Mouse (Mus musculus) embryonic facial prominence, embryonic 14.5 days (tissue): ENCODE data around the gene Guca1b. TPM values are rescaled to one million over a fixed set of nuclear protein-coding genes. Genes with fewer than 3 reads are reported as not detected.

Experiments used
- ATAC-seq: fragments of 200-750 bp; cut with Nextera tagmentation; 2 replicates; pipeline ENCODE4 v1.8.0; 2017; ENCODE audit warnings: low read depth, moderate number of reproducible peaks, moderate TSS enrichment
- DNase-seq: peaks from one replicate; pipeline ENCODE4 v3.0.0-alpha.2; 2015; ENCODE audit warnings: low spot score
- H3K27ac ChIP-seq: fragments of 300-500 bp; sonication (generic); replicated peaks from 2 replicates; pipeline ENCODE4 v1.5.1; 2014; ENCODE audit warnings: low read depth, mild to moderate bottlenecking, low read length, moderate library complexity
- H3K27me3 ChIP-seq: fragments of 300-500 bp; sonication (generic); replicated peaks from 2 replicates; pipeline ENCODE4 v1.6.1; 2014; ENCODE audit warnings: low read length; ENCODE audit not compliant: control insufficient read depth, insufficient read depth
- H3K36me3 ChIP-seq: fragments of 300-500 bp; sonication (generic); 2 replicates; pipeline ENCODE4 v1.6.1; 2014; ENCODE audit warnings: low read length, mixed read lengths; ENCODE audit not compliant: control insufficient read depth, insufficient read depth
- H3K4me1 ChIP-seq: fragments of 300-500 bp; sonication (generic); 2 replicates; pipeline ENCODE4 v1.6.1; 2014; ENCODE audit warnings: antibody characterized with exemption, low read length; ENCODE audit not compliant: control insufficient read depth, insufficient read depth
- H3K4me2 ChIP-seq: fragments of 300-500 bp; sonication (generic); 2 replicates; pipeline ENCODE4 v1.6.1; 2014; ENCODE audit warnings: low read depth, mild to moderate bottlenecking, low read length, moderate library complexity, mixed read lengths
- H3K4me3 ChIP-seq: fragments of 300-500 bp; sonication (generic); 2 replicates; pipeline ENCODE4 v1.5.1; 2014; ENCODE audit warnings: low read depth, mild to moderate bottlenecking, low read length
- H3K9ac ChIP-seq: fragments of 300-500 bp; sonication (generic); 2 replicates; pipeline ENCODE4 v1.6.1; 2014; ENCODE audit warnings: low read depth, mild to moderate bottlenecking, low read length, moderate library complexity, mixed read lengths
- H3K9me3 ChIP-seq: fragments of 300-500 bp; sonication (generic); 2 replicates; pipeline ENCODE4 v1.6.1; 2016; ENCODE audit warnings: low read length; ENCODE audit not compliant: control insufficient read depth
- WGBS: fragments of 180-500 bp; shearing (Covaris S2); extraction: QIAGEN DNeasy Blood & Tissue Kit; methylation state at CpG from one replicate; pipeline ENCODE4 v1.1.7; 2014; 5-methylcytosine and 5-hydroxymethylcytosine counted together
- polyA plus RNA-seq: library from polyadenylated mRNA; unstranded; fragments of >200 nt; fragmentation: Nextera tagmentation; extraction: Ambion mirVana; gene quantifications from 2 replicates; pipeline ENCODE4 v1.2.1, GENCODE M21; 2014

Guca1b gene
- polyA plus RNA-seq, 1 experiment from 2014 or later = 0.50 TPM

DNA sequence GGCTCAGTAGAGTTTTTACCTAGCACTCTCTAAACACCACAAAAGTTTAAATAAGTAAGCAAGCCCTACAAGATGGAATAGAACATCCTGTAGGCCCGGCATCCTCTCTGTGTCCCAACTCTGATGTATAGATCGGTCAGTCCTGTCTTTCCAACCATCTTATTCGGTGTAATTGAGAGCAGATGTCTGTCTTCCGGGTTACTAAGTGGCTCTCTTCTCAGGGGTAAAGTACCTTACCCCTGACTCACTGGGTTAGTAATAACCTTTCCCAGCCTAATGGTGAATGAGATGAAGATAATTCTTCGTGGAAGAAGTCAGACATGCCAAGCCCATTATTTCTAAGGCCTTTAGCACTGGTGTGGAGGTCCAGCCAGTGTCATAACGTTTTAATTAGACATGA, 11.2 kb upstream of the Guca1b start:
- no peaks in the 10 kb centered on the region for H3K9me3 ChIP-seq
- no peaks in the 10 kb centered on the region for H3K4me1 ChIP-seq
- H3K27me3 ChIP-seq = no peaks in the 10 kb centered on the region
- WGBS = 52% methylated on average over 6 of the region's 6 CpGs
- no peak overlapping the region for H3K9ac ChIP-seq
- no peak for ATAC-seq
- no peak overlapping the region for H3K4me2 ChIP-seq
- DNase-seq = no peak
- H3K36me3 ChIP-seq = peaks cover 67% of the 10 kb centered on the region
- H3K27ac ChIP-seq = no peak overlapping the region
- H3K4me3 ChIP-seq = no peak overlapping the region

DNA sequence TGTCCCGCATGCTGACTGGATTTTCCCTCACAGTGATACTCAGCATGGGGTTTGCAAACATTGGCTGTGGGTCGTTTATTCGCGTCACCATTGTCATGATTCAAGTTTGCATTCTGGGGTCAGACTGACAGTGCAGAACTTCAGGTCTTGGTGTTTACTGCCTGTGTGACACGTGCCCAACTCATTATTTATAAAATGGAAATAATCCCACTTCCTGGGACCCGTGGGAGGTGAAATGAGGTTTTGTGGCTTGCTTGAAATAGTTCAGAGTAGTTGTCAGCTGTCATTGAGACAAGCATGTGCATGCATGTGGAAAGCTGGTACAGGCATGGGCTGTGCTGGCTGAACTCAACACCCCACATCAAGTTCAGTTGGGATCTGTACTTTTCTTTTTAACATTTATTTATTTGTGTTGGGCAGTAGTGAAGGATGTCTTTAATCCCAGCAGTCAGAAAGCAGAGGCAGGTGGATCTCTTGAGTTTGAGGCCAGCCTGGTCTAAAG, 8.4 kb upstream of the Guca1b start:
- Histone ChIP-seq H3K27ac (no peak overlapping the region), H3K4me1 (no peaks in the 10 kb centered on the region), H3K36me3 (peaks cover 85% of the 10 kb centered on the region), H3K9ac (no peak overlapping the region), H3K4me2 (no peak overlapping the region), H3K9me3 (no peaks in the 10 kb centered on the region), H3K27me3 (no peaks in the 10 kb centered on the region), H3K4me3 (no peak overlapping the region)
- 92% methylated on average over 6 of the region's 6 CpGs for WGBS
- DNase-seq (no peak), ATAC-seq (no peak)

DNA sequence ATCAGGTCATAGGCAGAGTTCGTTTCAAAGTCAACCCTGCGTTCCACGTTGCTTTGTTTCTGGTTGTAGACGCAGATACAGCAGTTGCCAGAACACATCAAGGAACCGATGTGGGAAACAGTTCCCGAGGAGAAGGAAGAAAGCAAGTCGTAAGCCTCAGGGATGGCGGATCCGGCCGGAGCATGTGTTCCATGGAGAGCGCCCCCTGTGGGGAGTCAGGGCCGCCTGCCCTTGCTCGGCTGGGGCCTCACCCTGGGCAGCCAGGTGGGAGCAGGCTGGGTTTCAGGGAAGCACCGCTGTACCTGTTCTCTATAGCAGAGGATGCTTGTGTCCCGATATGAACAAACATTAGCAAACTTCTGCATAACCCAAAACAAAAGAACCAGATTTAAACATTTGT, 7.1 kb upstream of the Guca1b start:
- no peak overlapping the region for H3K4me3 ChIP-seq
- H3K27ac ChIP-seq = no peak overlapping the region
- H3K36me3 ChIP-seq = peaks cover 72% of the 10 kb centered on the region
- H3K9ac ChIP-seq = no peak overlapping the region
- no peak for ATAC-seq
- DNase-seq = no peak
- no peak overlapping the region for H3K4me2 ChIP-seq
- H3K4me1 ChIP-seq = no peaks in the 10 kb centered on the region
- H3K9me3 ChIP-seq = no peaks in the 10 kb centered on the region
- 83% methylated on average over 15 of the region's 15 CpGs for WGBS
- no peaks in the 10 kb centered on the region for H3K27me3 ChIP-seq

DNA sequence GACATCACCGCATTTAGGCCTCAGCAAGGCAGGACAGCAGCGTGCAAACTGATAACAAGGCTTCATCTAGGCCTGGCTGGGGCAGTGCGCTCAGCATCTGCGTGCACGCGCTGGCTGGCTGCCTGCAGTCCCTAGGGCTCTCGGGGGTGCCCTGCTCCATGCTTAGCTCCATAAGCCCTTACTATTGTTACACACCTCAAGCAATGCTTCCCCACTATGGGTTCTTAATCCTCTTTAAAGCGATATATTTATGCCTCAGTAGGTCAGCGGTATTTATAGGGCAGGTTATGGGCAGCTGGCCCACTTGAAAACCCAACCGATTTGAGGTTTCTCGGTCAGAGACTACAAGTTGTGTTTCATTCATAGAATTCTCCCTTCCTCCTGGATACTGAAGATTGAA, 3.3 kb upstream of the Guca1b start:
- no peak overlapping the region for H3K27ac ChIP-seq
- 0 out of 2 replicates have a peak, but pooled peaks cover 3% of the 10 kb centered on the region for H3K9me3 ChIP-seq
- H3K4me2 ChIP-seq = no peak overlapping the region
- DNase-seq = peak; percentile 50
- peak; percentile 90 for ATAC-seq
- no peaks in the 10 kb centered on the region for H3K27me3 ChIP-seq
- WGBS = 82% methylated on average over 11 of the region's 11 CpGs
- H3K4me3 ChIP-seq = no peak overlapping the region
- H3K36me3 ChIP-seq = peaks cover 36% of the 10 kb centered on the region
- no peaks in the 10 kb centered on the region for H3K4me1 ChIP-seq
- no peak overlapping the region for H3K9ac ChIP-seq

DNA sequence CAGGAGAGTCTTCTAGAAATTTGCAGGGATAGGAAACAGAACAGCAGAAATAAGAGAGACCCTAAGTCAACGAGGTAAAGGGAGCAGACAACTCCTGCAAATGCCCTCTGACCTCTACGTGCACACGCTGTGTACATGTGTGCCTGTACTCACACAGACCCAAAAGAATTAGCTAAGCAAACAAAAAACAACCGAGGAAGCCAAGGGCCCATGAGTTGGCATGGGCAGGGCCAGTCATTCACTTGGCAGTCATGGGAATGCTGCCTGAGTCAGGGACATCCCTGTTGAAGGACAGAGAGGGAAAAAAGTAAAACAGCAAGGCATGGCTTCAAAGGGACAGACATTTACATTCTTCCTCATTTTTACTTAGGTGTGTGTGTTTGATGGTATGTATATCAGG, 1.9 kb upstream of the Guca1b start:
- no peaks in the 10 kb centered on the region for H3K4me1 ChIP-seq
- no peak for DNase-seq
- WGBS = 83% methylated on average over 4 of the region's 4 CpGs
- H3K27me3 ChIP-seq = no peaks in the 10 kb centered on the region
- peaks cover 23% of the 10 kb centered on the region for H3K36me3 ChIP-seq
- no peak overlapping the region for H3K9ac ChIP-seq
- no peak overlapping the region for H3K4me2 ChIP-seq
- no peak for ATAC-seq
- H3K27ac ChIP-seq = no peak overlapping the region
- 0 out of 2 replicates have a peak, but pooled peaks cover 3% of the 10 kb centered on the region for H3K9me3 ChIP-seq
- H3K4me3 ChIP-seq = no peak overlapping the region

DNA sequence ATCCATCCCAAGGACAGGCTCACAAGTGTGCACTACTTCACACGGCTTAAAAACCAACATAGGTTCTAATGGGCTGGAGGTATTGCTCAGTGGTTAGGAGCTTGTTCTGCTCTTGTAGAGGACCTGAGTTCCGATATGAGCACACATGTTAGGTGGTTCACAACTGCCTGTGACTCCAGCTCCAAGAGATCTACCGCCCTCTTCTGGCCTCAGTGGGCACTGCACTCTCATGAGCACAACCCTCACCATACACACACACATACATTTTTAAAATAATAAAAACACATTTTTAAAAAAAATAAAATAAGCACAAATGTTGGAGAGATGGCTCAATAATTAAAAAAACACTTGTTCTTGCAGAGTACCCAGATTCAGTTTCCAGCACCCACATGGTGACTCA, 1.1 kb upstream of the Guca1b start:
- no peaks in the 10 kb centered on the region for H3K27me3 ChIP-seq
- DNase-seq = no peak
- no peak for ATAC-seq
- H3K4me2 ChIP-seq = no peak overlapping the region
- no peaks in the 10 kb centered on the region for H3K4me1 ChIP-seq
- H3K36me3 ChIP-seq = peaks cover 17% of the 10 kb centered on the region
- WGBS = 88% methylated on average over 3 of the region's 3 CpGs
- H3K9ac ChIP-seq = no peak overlapping the region
- H3K27ac ChIP-seq = no peak overlapping the region
- no peak overlapping the region for H3K4me3 ChIP-seq
- H3K9me3 ChIP-seq = 0 out of 2 replicates have a peak, but pooled peaks cover 3% of the 10 kb centered on the region

DNA sequence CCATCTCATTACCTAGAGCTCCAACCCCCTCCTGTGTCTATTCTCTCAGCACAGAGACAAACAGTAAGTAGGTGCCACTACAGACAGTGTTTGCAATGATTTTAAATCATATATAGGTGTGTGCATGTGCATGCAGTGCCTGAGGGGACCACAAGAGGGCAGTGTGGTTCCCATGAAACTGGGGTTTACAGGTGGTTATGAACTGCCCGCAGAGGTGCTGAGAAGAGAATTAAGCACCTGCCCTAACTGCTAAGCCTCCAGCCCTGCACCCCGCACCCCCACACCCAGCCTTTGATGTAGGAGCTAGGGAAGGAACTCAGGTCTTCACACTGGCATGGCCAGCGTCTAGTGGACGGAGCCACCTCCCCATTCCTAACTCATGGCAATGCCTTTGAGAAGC, 1.5 kb downstream of the Guca1b start:
- no peaks in the 10 kb centered on the region for H3K36me3 ChIP-seq
- H3K27ac ChIP-seq = no peak overlapping the region
- H3K4me2 ChIP-seq = no peak overlapping the region
- ATAC-seq (no peak), DNase-seq (no peak)
- H3K9ac ChIP-seq = no peak overlapping the region
- H3K9me3 ChIP-seq = 0 out of 2 replicates have a peak, but pooled peaks cover 3% of the 10 kb centered on the region
- WGBS = 72% methylated on average over 4 of the region's 4 CpGs
- H3K4me3 ChIP-seq = no peak overlapping the region
- H3K27me3 ChIP-seq = no peaks in the 10 kb centered on the region
- no peaks in the 10 kb centered on the region for H3K4me1 ChIP-seq

DNA sequence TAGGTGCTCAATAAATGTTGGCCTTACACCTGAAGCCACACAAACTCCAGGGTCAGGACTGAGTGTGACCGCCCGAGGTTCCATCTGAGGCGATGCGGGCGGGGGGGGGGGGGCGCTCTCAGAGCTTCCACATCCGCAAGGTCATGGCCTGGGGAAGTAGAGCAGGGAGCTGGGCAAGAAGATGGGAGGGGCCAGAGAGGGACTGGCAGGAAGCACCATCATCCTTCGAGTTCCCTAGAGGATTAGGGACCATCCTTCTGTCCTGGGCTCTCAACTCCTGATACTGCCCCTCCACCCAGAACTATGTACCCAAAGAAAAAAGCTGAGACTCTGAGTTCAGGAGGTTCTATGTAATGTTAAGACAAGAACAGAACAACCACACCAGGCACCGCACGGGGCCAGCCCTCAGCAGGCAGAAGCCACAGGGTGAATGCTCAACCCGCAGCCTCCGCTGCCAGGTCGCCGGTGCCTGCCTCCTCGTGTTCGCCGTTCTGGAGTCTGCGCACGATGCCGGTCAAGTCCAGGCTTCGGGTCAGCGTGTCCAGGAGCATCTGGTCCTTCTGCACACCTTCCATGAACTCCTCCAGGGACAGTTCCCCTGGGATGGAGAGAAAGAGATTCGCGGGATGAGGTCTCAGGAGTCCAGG, 9.2 kb downstream of the Guca1b start:
- DNase-seq (peak; percentile 8), ATAC-seq (peak; percentile 20; the same call in 1 of the 2 replicates)
- H3K4me2 ChIP-seq = peak overlapping the region; percentile 54
- no peaks in the 10 kb centered on the region for H3K9me3 ChIP-seq
- H3K36me3 ChIP-seq = no peaks in the 10 kb centered on the region
- peaks cover 9% of the 10 kb centered on the region for H3K4me1 ChIP-seq
- H3K4me3 ChIP-seq = peak overlapping the region; percentile 33
- no peak overlapping the region for H3K27ac ChIP-seq
- H3K27me3 ChIP-seq = peaks cover 26% of the 10 kb centered on the region
- 0 out of 2 replicates have a peak overlapping the region, but pooled peaks have one; percentile 45 for H3K9ac ChIP-seq
- WGBS = 21% methylated on average over 23 of the region's 24 CpGs

DNA sequence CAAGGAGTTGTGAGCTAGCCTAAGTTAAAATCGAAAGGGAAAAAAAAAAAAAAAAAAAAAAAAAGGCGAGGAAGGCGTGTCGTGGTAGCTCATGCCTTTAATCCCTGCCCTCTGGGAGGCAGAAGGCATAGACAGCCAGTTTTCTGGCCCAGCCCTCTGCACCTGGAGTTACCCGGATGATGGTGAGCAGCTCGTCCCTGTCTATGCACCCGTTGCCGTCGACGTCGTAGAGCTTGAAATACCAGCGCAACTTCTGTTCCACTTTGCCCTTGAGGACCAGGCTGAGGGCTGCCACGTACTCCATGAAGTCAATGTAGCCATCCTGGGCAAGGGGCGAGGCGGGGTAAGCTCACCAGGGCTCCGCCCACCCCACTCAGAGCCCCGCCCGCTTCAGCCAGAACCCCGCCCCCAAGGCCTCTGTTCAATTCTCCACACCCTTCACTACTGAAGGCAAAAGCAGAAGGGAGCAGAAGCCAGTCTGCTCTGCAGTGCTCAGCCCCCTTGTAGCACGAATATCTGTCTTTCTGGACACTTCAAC, 10.3 kb downstream of the Guca1b start:
- DNase-seq (peak; percentile 61), ATAC-seq (peak; percentile 78)
- peaks cover 29% of the 10 kb centered on the region for H3K27me3 ChIP-seq
- H3K27ac ChIP-seq = no peak overlapping the region
- 3% methylated on average over 16 of the region's 20 CpGs for WGBS
- 0 out of 2 replicates have a peak overlapping the region, but pooled peaks have one; percentile 7 for H3K9ac ChIP-seq
- H3K4me2 ChIP-seq = peak overlapping the region; percentile 54
- H3K9me3 ChIP-seq = no peaks in the 10 kb centered on the region
- peaks cover 9% of the 10 kb centered on the region for H3K4me1 ChIP-seq
- H3K36me3 ChIP-seq = no peaks in the 10 kb centered on the region
- H3K4me3 ChIP-seq = peak overlapping the region; percentile 33
